25 mouse cellular contexts compared by ENCODE assay signal in the genomic region with DNA sequence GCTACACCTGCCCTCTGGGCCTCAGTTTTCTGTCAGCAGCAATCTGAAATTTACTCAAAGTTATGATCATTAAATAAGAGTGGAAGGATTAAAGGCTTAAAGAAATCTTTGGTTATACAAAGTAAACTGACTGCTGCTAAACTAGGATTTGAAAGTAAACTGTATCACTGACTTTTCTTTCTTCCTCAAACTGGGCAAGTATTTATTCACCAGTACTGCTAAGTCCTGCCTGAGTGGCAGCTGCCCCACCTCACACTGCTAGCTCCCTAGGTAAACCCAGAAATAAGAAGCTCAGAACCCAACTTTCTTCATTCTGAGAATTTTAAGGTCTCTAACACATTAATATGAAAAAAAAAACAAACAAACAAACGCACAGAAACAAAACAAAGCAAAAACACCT. TPM values are rescaled to one million over a fixed set of nuclear protein-coding genes. Genes with fewer than 3 reads are reported as not detected.
"Had no signal": no experiment of that assay in that cellular context is flagged by ENCODE, and none has a peak within 500 bp of the region (broad histone marks: within the 10 kb centered on the region; RNA-seq: fewer than 3 reads in every experiment).

No protein-coding gene starts in this region.

- H3K4me1 ChIP-seq: heart, embryonic 10.5 days; hindbrain, embryonic 10.5 days; limb, embryonic 10.5 days had no signal

- H3K27ac ChIP-seq: gastrocnemius, adult 2 months; heart, embryonic 10.5 days; hindbrain, embryonic 10.5 days; hindbrain, embryonic 12.5 days; hindbrain, embryonic 14.5 days; intestine, embryonic 15.5 days; kidney, embryonic 15.5 days; kidney, postnatal 0 days; left cerebral cortex, adult 2 months; limb, embryonic 10.5 days; limb, embryonic 12.5 days had no signal

- H3K4me3 ChIP-seq: gastrocnemius, adult 2 months; heart, embryonic 10.5 days; heart, embryonic 12.5 days; hindbrain, embryonic 10.5 days; hindbrain, embryonic 12.5 days; intestine, embryonic 15.5 days; kidney, embryonic 15.5 days; left cerebral cortex, adult 2 months; limb, embryonic 10.5 days; limb, embryonic 12.5 days had no signal

- DNase-seq: gastrocnemius, adult 2 months; gastrocnemius, postnatal 10 days; gastrocnemius, postnatal 25 days; heart, adult 18-20 months; heart, postnatal 10 days; heart, postnatal 4 days; kidney, adult 2 months; kidney, adult 9 months; kidney, postnatal 14 days; kidney, postnatal 36 days; liver had no signal

- H3K9me3 ChIP-seq: heart, embryonic 10.5 days; heart, embryonic 12.5 days; hindbrain, embryonic 10.5 days; hindbrain, embryonic 12.5 days; intestine, embryonic 15.5 days; kidney, embryonic 15.5 days; limb, embryonic 10.5 days; limb, embryonic 12.5 days had no signal

- H3K27me3 ChIP-seq: heart, embryonic 12.5 days; hindbrain, embryonic 12.5 days; intestine, embryonic 15.5 days; kidney, embryonic 15.5 days; limb, embryonic 12.5 days had no signal

- H3K9ac ChIP-seq: heart, embryonic 12.5 days; hindbrain, embryonic 12.5 days; hindbrain, embryonic 14.5 days; intestine, embryonic 15.5 days; kidney, embryonic 15.5 days; limb, embryonic 12.5 days had no signal

- ATAC-seq: hindbrain, embryonic 16.5 days; inflammation-experienced regulatory T-cells, adult 6 months; intestine, embryonic 15.5 days; intestine, postnatal 0 days had no signal

- H3K4me2 ChIP-seq: heart, embryonic 12.5 days; hindbrain, embryonic 12.5 days; hindbrain, embryonic 14.5 days; intestine, embryonic 15.5 days; kidney, embryonic 15.5 days; limb, embryonic 12.5 days had no signal

RNA-seq across cellular contexts. Expression of a gene that starts 36.0 kb away (rescaled TPM):
- polyA plus RNA-seq: kidney, embryonic 15.5 days had no signal
